Mouse (Mus musculus): ENCODE results near the gene Anxa7.

DNA sequence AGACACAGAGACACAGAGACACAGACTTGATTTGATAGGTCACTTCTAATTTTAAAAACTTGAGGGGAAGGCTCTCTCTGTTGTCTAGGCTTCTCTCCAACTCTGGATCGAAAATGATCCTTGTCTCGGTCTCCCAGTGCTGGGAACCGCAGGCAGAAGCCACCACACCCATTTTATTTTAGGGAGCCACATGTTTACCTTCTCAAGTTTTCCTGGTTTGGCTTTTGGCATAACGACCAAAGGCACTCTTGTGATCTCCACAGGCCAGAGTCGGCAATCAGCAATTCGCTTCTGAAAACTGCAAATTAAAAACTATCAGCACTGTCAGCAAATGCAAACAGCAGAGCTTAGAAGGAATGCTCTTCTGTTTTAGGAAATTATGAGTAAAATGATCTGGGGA lies 48.2 kb downstream of the Anxa7 start:
- TF ChIP-seq CTCF (IDR thresholded peaks at IDR 0.05), result no peak
- TF ChIP-seq EP300 (IDR thresholded peaks at IDR 0.05), result no peak

All from lung, postnatal 0 days (tissue).